Mouse (Mus musculus): ENCODE data around the gene Ccdc9b. TPM values are rescaled to one million over a fixed set of nuclear protein-coding genes. Genes with fewer than 3 reads are reported as not detected.

The Ccdc9b gene
- polyA plus RNA-seq, 1 experiment from 2014 or later, result 0.59 TPM

GRCm38 (mm10) chr2:118733341-118733740 lies 29.1 kb downstream of the Ccdc9b start:
- no peak overlapping the region for H3K4me2 ChIP-seq (ENCODE audit: low read length)
- no peak overlapping the region for H3K4me3 ChIP-seq (replicated peaks; ENCODE audit: low read depth, low read length)
- H3K36me3 ChIP-seq (ENCODE audit: control insufficient read depth, insufficient read depth, low read length), result no peaks in the 10 kb centered on the region
- H3K4me1 ChIP-seq (ENCODE audit: control insufficient read depth, insufficient read depth, low read length), result peaks cover 1% of the 10 kb centered on the region; the same call in 1 of the 2 replicates
- H3K27ac ChIP-seq (replicated peaks; ENCODE audit: low read depth, low read length), result no peak overlapping the region
- 52% methylated on average over 5 of the region's 5 CpGs for WGBS
- DNase-seq (no peak), ATAC-seq (ENCODE audit: low FRiP score, low TSS enrichment) (no peak)
- H3K9me3 ChIP-seq (ENCODE audit: control insufficient read depth, low read length), result no peaks in the 10 kb centered on the region
- H3K27me3 ChIP-seq (ENCODE audit: control insufficient read depth, insufficient read depth, low read length), result 0 out of 2 replicates have a peak, but pooled peaks cover 5% of the 10 kb centered on the region
- H3K9ac ChIP-seq (replicated peaks; ENCODE audit: low read length), result no peak overlapping the region

- ATAC-seq (ENCODE audit: low FRiP score, low TSS enrichment) (no peak), DNase-seq (no peak)
- Histone ChIP-seq H3K27ac (replicated peaks; ENCODE audit: low read depth, low read length) (no peak overlapping the region), H3K36me3 (ENCODE audit: control insufficient read depth, insufficient read depth, low read length) (no peaks in the 10 kb centered on the region), H3K4me2 (ENCODE audit: low read length) (no peak overlapping the region), H3K27me3 (ENCODE audit: control insufficient read depth, insufficient read depth, low read length) (0 out of 2 replicates have a peak, but pooled peaks cover 5% of the 10 kb centered on the region), H3K4me3 (replicated peaks; ENCODE audit: low read depth, low read length) (no peak overlapping the region), H3K9ac (replicated peaks; ENCODE audit: low read length) (no peak overlapping the region), H3K9me3 (ENCODE audit: control insufficient read depth, low read length) (no peaks in the 10 kb centered on the region), H3K4me1 (ENCODE audit: control insufficient read depth, insufficient read depth, low read length) (peaks cover 5% of the 10 kb centered on the region; the same call in 1 of the 2 replicates)
- WGBS, result 88% methylated on average over 5 of the region's 5 CpGs
These were observed 30.5 kb downstream of the Ccdc9b start for GRCm38 (mm10) chr2:118731981-118732380.

- no peaks in the 10 kb centered on the region for H3K36me3 ChIP-seq (ENCODE audit: control insufficient read depth, insufficient read depth, low read length)
- WGBS, result 20% methylated on average over 3 of the region's 3 CpGs
- H3K9ac ChIP-seq (replicated peaks; ENCODE audit: low read length), result no peak overlapping the region
- 0 out of 2 replicates have a peak, but pooled peaks cover 5% of the 10 kb centered on the region for H3K27me3 ChIP-seq (ENCODE audit: control insufficient read depth, insufficient read depth, low read length)
- no peaks in the 10 kb centered on the region for H3K9me3 ChIP-seq (ENCODE audit: control insufficient read depth, low read length)
- H3K4me1 ChIP-seq (ENCODE audit: control insufficient read depth, insufficient read depth, low read length), result peaks cover 5% of the 10 kb centered on the region; the same call in 1 of the 2 replicates
- ATAC-seq (ENCODE audit: low FRiP score, low TSS enrichment) (no peak), DNase-seq (peak; percentile 75)
- H3K4me2 ChIP-seq (ENCODE audit: low read length), result no peak overlapping the region
- no peak overlapping the region for H3K4me3 ChIP-seq (replicated peaks; ENCODE audit: low read depth, low read length)
- no peak overlapping the region for H3K27ac ChIP-seq (replicated peaks; ENCODE audit: low read depth, low read length)
These were observed 31.9 kb downstream of the Ccdc9b start for GRCm38 (mm10) chr2:118730622-118730915.

GRCm38 (mm10) chr2:118729816-118730621 lies 32.4 kb downstream of the Ccdc9b start:
- Histone ChIP-seq H3K9ac (replicated peaks; ENCODE audit: low read length) (no peak overlapping the region), H3K36me3 (ENCODE audit: control insufficient read depth, insufficient read depth, low read length) (no peaks in the 10 kb centered on the region), H3K4me3 (replicated peaks; ENCODE audit: low read depth, low read length) (no peak overlapping the region), H3K27me3 (ENCODE audit: control insufficient read depth, insufficient read depth, low read length) (0 out of 2 replicates have a peak, but pooled peaks cover 5% of the 10 kb centered on the region), H3K27ac (replicated peaks; ENCODE audit: low read depth, low read length) (no peak overlapping the region), H3K9me3 (ENCODE audit: control insufficient read depth, low read length) (no peaks in the 10 kb centered on the region), H3K4me2 (ENCODE audit: low read length) (no peak overlapping the region), H3K4me1 (ENCODE audit: control insufficient read depth, insufficient read depth, low read length) (peaks cover 5% of the 10 kb centered on the region; the same call in 1 of the 2 replicates)
- 27% methylated on average over 8 of the region's 8 CpGs for WGBS
- no peak for DNase-seq
- ATAC-seq (ENCODE audit: low FRiP score, low TSS enrichment), result no peak

GRCm38 (mm10) chr2:118729194-118729593 lies 33.3 kb downstream of the Ccdc9b start:
- Histone ChIP-seq H3K9ac (replicated peaks; ENCODE audit: low read length) (no peak overlapping the region), H3K4me3 (replicated peaks; ENCODE audit: low read depth, low read length) (no peak overlapping the region), H3K4me1 (ENCODE audit: control insufficient read depth, insufficient read depth, low read length) (peaks cover 5% of the 10 kb centered on the region; the same call in 1 of the 2 replicates), H3K4me2 (ENCODE audit: low read length) (no peak overlapping the region), H3K27me3 (ENCODE audit: control insufficient read depth, insufficient read depth, low read length) (0 out of 2 replicates have a peak, but pooled peaks cover 5% of the 10 kb centered on the region), H3K27ac (replicated peaks; ENCODE audit: low read depth, low read length) (no peak overlapping the region), H3K36me3 (ENCODE audit: control insufficient read depth, insufficient read depth, low read length) (no peaks in the 10 kb centered on the region), H3K9me3 (ENCODE audit: control insufficient read depth, low read length) (no peaks in the 10 kb centered on the region)
- 54% methylated on average over 4 of the region's 4 CpGs for WGBS
- ATAC-seq (ENCODE audit: low FRiP score, low TSS enrichment) (no peak), DNase-seq (no peak)

- ATAC-seq (ENCODE audit: low FRiP score, low TSS enrichment) (no peak), DNase-seq (no peak)
- Histone ChIP-seq H3K4me2 (ENCODE audit: low read length) (no peak within 1 kb of the TSS), H3K36me3 (ENCODE audit: control insufficient read depth, insufficient read depth, low read length) (no peaks in the 10 kb centered on the region), H3K9ac (replicated peaks; ENCODE audit: low read length) (no peak within 1 kb of the TSS), H3K27ac (replicated peaks; ENCODE audit: low read depth, low read length) (no peak within 1 kb of the TSS), H3K4me1 (ENCODE audit: control insufficient read depth, insufficient read depth, low read length) (peaks cover 5% of the 10 kb centered on the region; the same call in 1 of the 2 replicates), H3K27me3 (ENCODE audit: control insufficient read depth, insufficient read depth, low read length) (0 out of 2 replicates have a peak, but pooled peaks cover 5% of the 10 kb centered on the region), H3K9me3 (ENCODE audit: control insufficient read depth, low read length) (no peaks in the 10 kb centered on the region), H3K4me3 (replicated peaks; ENCODE audit: low read depth, low read length) (no peak within 1 kb of the TSS)
- 14% methylated on average over 7 of the region's 7 CpGs for WGBS
These were observed 34.1 kb downstream of the Ccdc9b start, which contains the start of gene Plcb2 for GRCm38 (mm10) chr2:118728337-118728736. Gene Plcb2 (minus strand): TSS chr2:118728438.

GRCm38 (mm10) chr2:118727911-118728310 lies 34.5 kb downstream of the Ccdc9b start:
- Histone ChIP-seq H3K27me3 (ENCODE audit: control insufficient read depth, insufficient read depth, low read length) (0 out of 2 replicates have a peak, but pooled peaks cover 5% of the 10 kb centered on the region), H3K9me3 (ENCODE audit: control insufficient read depth, low read length) (no peaks in the 10 kb centered on the region)
- no peak for DNase-seq

GRCm38 (mm10) chr2:118726873-118727272 lies 35.6 kb downstream of the Ccdc9b start:
- no peak for ATAC-seq (ENCODE audit: low FRiP score, low TSS enrichment)
- no peak overlapping the region for H3K9ac ChIP-seq (replicated peaks; ENCODE audit: low read length)
- no peaks in the 10 kb centered on the region for H3K9me3 ChIP-seq (ENCODE audit: control insufficient read depth, low read length)
- 0 out of 2 replicates have a peak, but pooled peaks cover 5% of the 10 kb centered on the region for H3K27me3 ChIP-seq (ENCODE audit: control insufficient read depth, insufficient read depth, low read length)
- DNase-seq, result no peak
- H3K4me1 ChIP-seq (ENCODE audit: control insufficient read depth, insufficient read depth, low read length), result peaks cover 5% of the 10 kb centered on the region; the same call in 1 of the 2 replicates
- no peak overlapping the region for H3K4me3 ChIP-seq (replicated peaks; ENCODE audit: low read depth, low read length)
- WGBS, result 79% methylated on average over 2 of the region's 2 CpGs
- H3K27ac ChIP-seq (replicated peaks; ENCODE audit: low read depth, low read length), result no peak overlapping the region
- H3K4me2 ChIP-seq (ENCODE audit: low read length), result no peak overlapping the region
- H3K36me3 ChIP-seq (ENCODE audit: control insufficient read depth, insufficient read depth, low read length), result no peaks in the 10 kb centered on the region

More at GRCm38 (mm10) chr2:118727911-118728310, 34.5 kb downstream of the Ccdc9b start:
- WGBS, result 32% methylated on average over 9 of the region's 9 CpGs
- no peak overlapping the region for H3K9ac ChIP-seq (replicated peaks; ENCODE audit: low read length)
- H3K27ac ChIP-seq (replicated peaks; ENCODE audit: low read depth, low read length), result no peak overlapping the region
- ATAC-seq (ENCODE audit: low FRiP score, low TSS enrichment), result no peak
- no peak overlapping the region for H3K4me2 ChIP-seq (ENCODE audit: low read length)
- H3K4me1 ChIP-seq (ENCODE audit: control insufficient read depth, insufficient read depth, low read length), result peaks cover 5% of the 10 kb centered on the region; the same call in 1 of the 2 replicates
- H3K4me3 ChIP-seq (replicated peaks; ENCODE audit: low read depth, low read length), result no peak overlapping the region
- no peaks in the 10 kb centered on the region for H3K36me3 ChIP-seq (ENCODE audit: control insufficient read depth, insufficient read depth, low read length)

Data from midbrain, embryonic 14.5 days (tissue).